Mouse (Mus musculus) small intestine, adult 2 months (tissue): ENCODE measurements at regions not wholly inside any gene's neighbourhood (a gene's known extent, or its start where the extent isn't known, plus 50 kb on each side); places are given as distances from the start of the nearest gene placed in this dataset.

Experiments used
- H3K27ac ChIP-seq: fragments of 200-500 bp; 2 replicates; pipeline ENCODE4 v1.5.1; 2012; ENCODE audit warnings: low read depth, low read length, control low read depth, inconsistent platforms; ENCODE audit not compliant: insufficient read depth
- H3K27me3 ChIP-seq: fragments of 200-500 bp; 2 replicates; pipeline ENCODE4 v1.6.1; 2012; ENCODE audit warnings: mild to moderate bottlenecking, moderate library complexity, low read length, inconsistent platforms; ENCODE audit not compliant: control insufficient read depth, insufficient read depth
- H3K36me3 ChIP-seq: fragments of 200-500 bp; 2 replicates; pipeline ENCODE4 v1.6.1; 2012; ENCODE audit warnings: mild to moderate bottlenecking, low read length, control low read depth, inconsistent platforms; ENCODE audit not compliant: control insufficient read depth, insufficient read depth
- H3K4me1 ChIP-seq: fragments of 200-500 bp; 2 replicates; pipeline ENCODE4 v1.6.1; 2012; ENCODE audit warnings: low read length, inconsistent platforms, mixed read lengths; ENCODE audit not compliant: control insufficient read depth, insufficient read depth, insufficient read length
- H3K4me3 ChIP-seq: fragments of 200-500 bp; 2 replicates; pipeline ENCODE4 v1.5.1; 2012; ENCODE audit warnings: low read depth, mild to moderate bottlenecking, control low read depth, inconsistent platforms, low read length, moderate library complexity
- CTCF ChIP-seq: fragments of 200-500 bp; IDR thresholded peaks from 2 replicates; pipeline ENCODE4 v1.5.1; 2012; ENCODE audit warnings: low read depth, mild to moderate bottlenecking, control low read depth, inconsistent platforms, low read length, moderate library complexity, mixed read lengths; ENCODE audit not compliant: insufficient replicate concordance, insufficient read length; ENCODE audit errors: extremely low read depth
- POLR2A ChIP-seq: fragments of 200-500 bp; IDR thresholded peaks from 2 replicates; pipeline ENCODE4 v1.6.1; 2012; ENCODE audit warnings: low read depth, mild to moderate bottlenecking, control low read depth, inconsistent platforms, low read length, moderate library complexity
- WGBS: fragments of 180-500 bp; shearing (Covaris S2); methylation state at CpG from one replicate; pipeline ENCODE4 v1.1.7; 2018; 5-methylcytosine and 5-hydroxymethylcytosine counted together

DNA sequence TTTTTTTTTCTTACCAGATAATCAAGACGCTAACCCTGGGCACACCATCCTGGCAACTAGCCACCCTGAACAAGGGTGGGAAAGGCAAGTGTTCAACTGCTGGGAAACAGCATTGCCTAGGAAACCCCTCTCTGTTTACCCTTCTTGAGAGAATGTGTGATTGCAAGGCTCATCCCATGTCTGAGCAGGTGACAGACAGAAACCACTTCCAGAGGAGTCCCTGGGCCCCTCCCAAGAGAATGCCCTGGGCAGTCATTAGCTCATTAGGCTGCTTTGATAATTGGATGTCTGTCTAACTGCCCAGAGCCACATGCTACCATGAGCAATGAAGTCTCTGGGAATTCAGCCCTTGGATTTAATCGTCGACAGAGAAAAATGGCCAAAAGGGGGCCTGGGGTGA lies 127.8 kb downstream of the 1190002N15Rik start:
- no peaks in the 10 kb centered on the region for H3K36me3 ChIP-seq
- H3K27me3 ChIP-seq = no peaks in the 10 kb centered on the region
- H3K27ac ChIP-seq = no peak overlapping the region
- no peaks in the 10 kb centered on the region for H3K4me1 ChIP-seq
- 58% methylated on average over 3 of the region's 3 CpGs for WGBS
- no peak overlapping the region for H3K4me3 ChIP-seq
- TF ChIP-seq CTCF = no peak
- no peak for TF ChIP-seq POLR2A

- H3K4me1 ChIP-seq = no peaks in the 10 kb centered on the region
- no peak overlapping the region for H3K4me3 ChIP-seq
- H3K27me3 ChIP-seq = no peaks in the 10 kb centered on the region
- no peak overlapping the region for H3K27ac ChIP-seq
- no peaks in the 10 kb centered on the region for H3K36me3 ChIP-seq
- no peak for TF ChIP-seq POLR2A
- no peak for TF ChIP-seq CTCF
- WGBS = 27% methylated on average over 7 of the region's 7 CpGs
These were observed 129.1 kb downstream of the 1190002N15Rik start for GRCm38 (mm10) chr9:94408635-94409323.

- Histone ChIP-seq H3K27ac (no peak overlapping the region), H3K4me1 (no peaks in the 10 kb centered on the region), H3K4me3 (no peak overlapping the region), H3K36me3 (no peaks in the 10 kb centered on the region), H3K27me3 (no peaks in the 10 kb centered on the region)
- 89% methylated on average over 10 of the region's 10 CpGs for WGBS
- TF ChIP-seq CTCF = no peak
- TF ChIP-seq POLR2A = no peak
These were observed 130.2 kb downstream of the 1190002N15Rik start for GRCm38 (mm10) chr9:94407671-94408070.

DNA sequence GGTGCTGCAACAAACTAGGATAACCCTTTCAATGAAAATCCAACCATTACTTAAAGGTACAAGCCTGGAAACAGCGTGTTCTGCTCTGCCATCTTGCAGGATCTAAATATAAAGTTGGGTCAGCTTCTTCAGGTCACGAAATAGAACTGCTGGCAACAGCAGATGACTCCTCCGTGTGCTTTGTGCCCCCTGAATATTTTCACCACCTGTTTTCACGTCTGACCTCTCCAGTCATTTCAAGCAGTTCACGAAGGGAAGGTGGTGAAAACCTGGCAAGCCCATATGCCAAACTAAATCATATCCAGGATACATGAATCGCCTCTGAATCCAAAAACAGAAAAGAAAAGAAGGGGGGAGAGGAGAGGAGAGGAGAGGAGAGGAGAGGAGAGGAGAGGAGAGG lies 133.3 kb downstream of the 1190002N15Rik start:
- 84% methylated on average over 6 of the region's 6 CpGs for WGBS
- H3K27ac ChIP-seq = no peak overlapping the region
- no peaks in the 10 kb centered on the region for H3K36me3 ChIP-seq
- H3K27me3 ChIP-seq = no peaks in the 10 kb centered on the region
- no peak overlapping the region for H3K4me3 ChIP-seq
- TF ChIP-seq CTCF = no peak
- no peak for TF ChIP-seq POLR2A
- no peaks in the 10 kb centered on the region for H3K4me1 ChIP-seq

- WGBS = 88% methylated on average over 1 of the region's 1 CpGs
- H3K4me1 ChIP-seq = no peaks in the 10 kb centered on the region
These were observed 137.3 kb downstream of the 1190002N15Rik start for GRCm38 (mm10) chr9:94400596-94400995.

DNA sequence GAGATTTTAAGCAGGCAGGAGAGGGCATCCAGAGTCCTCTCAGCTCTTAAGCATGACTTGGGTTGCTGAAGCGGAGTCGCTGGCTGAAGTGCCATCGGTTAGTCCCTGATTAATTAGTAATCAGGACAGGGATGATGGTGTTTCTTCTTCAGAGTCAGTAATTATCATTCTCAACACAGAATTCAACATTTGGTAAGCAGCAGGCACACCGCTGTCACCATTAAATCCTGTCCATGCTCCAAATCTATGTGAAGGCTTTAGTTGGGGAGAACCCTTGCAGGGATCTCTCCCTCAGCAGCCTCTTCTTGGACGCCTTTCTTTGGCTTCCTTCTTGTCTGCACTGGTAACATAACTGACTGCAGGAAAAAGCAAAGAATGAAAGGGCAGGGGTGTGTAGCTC lies 142.7 kb downstream of the 1190002N15Rik start:
- TF ChIP-seq POLR2A (no peak), CTCF (no peak)
- H3K36me3 ChIP-seq = no peaks in the 10 kb centered on the region
- 85% methylated on average over 5 of the region's 5 CpGs for WGBS

More at GRCm38 (mm10) chr9:94400596-94400995, 137.3 kb downstream of the 1190002N15Rik start:
- no peaks in the 10 kb centered on the region for H3K36me3 ChIP-seq
- no peak overlapping the region for H3K27ac ChIP-seq
- no peaks in the 10 kb centered on the region for H3K27me3 ChIP-seq
- H3K4me3 ChIP-seq = no peak overlapping the region
- TF ChIP-seq POLR2A (no peak), CTCF (no peak)

GRCm38 (mm10) chr9:94386190-94386589 lies 151.7 kb downstream of the 1190002N15Rik start:
- Histone ChIP-seq H3K4me1 (no peaks in the 10 kb centered on the region), H3K27ac (no peak overlapping the region), H3K36me3 (no peaks in the 10 kb centered on the region), H3K4me3 (no peak overlapping the region), H3K27me3 (no peaks in the 10 kb centered on the region)
- TF ChIP-seq POLR2A (no peak), CTCF (no peak)

More for the DNA sequence above, 142.7 kb downstream of the 1190002N15Rik start:
- H3K4me3 ChIP-seq = no peak overlapping the region
- H3K27ac ChIP-seq = no peak overlapping the region
- no peaks in the 10 kb centered on the region for H3K4me1 ChIP-seq
- H3K27me3 ChIP-seq = no peaks in the 10 kb centered on the region
